Mouse (Mus musculus) lung, embryonic 14.5 days (tissue): ENCODE results near the gene Nmt1. TPM values are rescaled to one million over a fixed set of nuclear protein-coding genes. Genes with fewer than 3 reads are reported as not detected.

Source experiments
- ATAC-seq: fragments of 200-750 bp; cut with Nextera tagmentation; 2 replicates; pipeline ENCODE4 v1.8.0; 2017; ENCODE audit warnings: mild to moderate bottlenecking, moderate TSS enrichment, moderate library complexity; ENCODE audit not compliant: insufficient read depth
- DNase-seq: peaks from one replicate; pipeline ENCODE4 v3.0.0-alpha.2; 2015
- H3K27ac ChIP-seq: fragments of 300-500 bp; sonication (generic); 2 replicates; pipeline ENCODE4 v1.5.1; 2014; ENCODE audit warnings: low read depth, mild to moderate bottlenecking, moderate library complexity
- H3K27me3 ChIP-seq: fragments of 300-500 bp; sonication (generic); 2 replicates; pipeline ENCODE4 v1.6.1; 2014; ENCODE audit warnings: low read length, control low read depth; ENCODE audit not compliant: insufficient read depth
- H3K36me3 ChIP-seq: fragments of 300-500 bp; sonication (generic); 2 replicates; pipeline ENCODE4 v1.6.1; 2014; ENCODE audit warnings: control low read depth; ENCODE audit not compliant: insufficient read depth
- H3K4me1 ChIP-seq: fragments of 300-500 bp; sonication (generic); 2 replicates; pipeline ENCODE4 v1.6.1; 2014; ENCODE audit warnings: antibody characterized with exemption, control low read depth; ENCODE audit not compliant: insufficient read depth
- H3K4me2 ChIP-seq: fragments of 300-500 bp; sonication (generic); 2 replicates; pipeline ENCODE4 v1.6.1; 2014; ENCODE audit warnings: mild to moderate bottlenecking
- H3K4me3 ChIP-seq: fragments of 300-500 bp; sonication (generic); 2 replicates; pipeline ENCODE4 v1.5.1; 2014; ENCODE audit warnings: low read depth, low read length
- H3K9ac ChIP-seq: fragments of 300-500 bp; sonication (generic); 2 replicates; pipeline ENCODE4 v1.6.1; 2014
- H3K9me3 ChIP-seq: fragments of 300-500 bp; sonication (generic); 2 replicates; pipeline ENCODE4 v1.6.1; 2016; ENCODE audit warnings: low read depth, low read length, control low read depth
- CTCF ChIP-seq: IDR thresholded peaks from 2 replicates; pipeline ENCODE4 v1.5.1; 2016; ENCODE audit warnings: antibody characterized with exemption, low read depth
- WGBS: fragments of 180-500 bp; shearing (Covaris S2); extraction: QIAGEN DNeasy Blood & Tissue Kit; methylation state at CpG from one replicate; pipeline ENCODE4 v1.1.7; 2014; 5-methylcytosine and 5-hydroxymethylcytosine counted together
- polyA plus RNA-seq: library from polyadenylated mRNA; unstranded; fragments of >200 nt; fragmentation: Nextera tagmentation; extraction: Ambion mirVana; gene quantifications from 2 replicates; pipeline ENCODE4 v1.2.1, GENCODE M21; 2014

The Nmt1 gene
- polyA plus RNA-seq, 1 experiment from 2014 or later = 64.4 TPM

DNA sequence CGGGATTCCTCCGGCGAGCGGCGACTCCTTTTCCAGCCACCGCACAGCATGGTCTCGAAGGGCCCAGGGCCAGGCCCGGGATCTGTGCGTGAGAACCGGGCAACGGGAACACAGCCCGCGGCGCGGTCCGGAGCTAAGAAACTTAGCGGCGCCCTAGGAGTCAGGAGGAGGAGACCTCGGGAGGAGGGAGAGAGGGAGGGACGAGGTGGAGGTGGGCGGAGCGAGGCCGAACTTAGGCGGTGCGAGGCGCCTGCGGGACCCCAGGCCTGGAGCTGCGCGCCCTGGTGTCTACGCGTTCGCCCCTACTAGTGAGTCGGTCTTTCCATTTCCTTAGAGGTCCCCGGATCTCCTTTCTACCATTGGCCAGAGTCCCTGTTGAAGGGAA is 73.5 kb downstream of the Nmt1 start, which contains the start of the genes Plcd3 and Acbd4:
Gene Plcd3, minus strand, starts transcription at position 178 of the 385 bp plus-strand sequence.
Gene Acbd4, plus strand, starts transcription at position 202 of the 385 bp plus-strand sequence.
- no peaks in the 10 kb centered on the region for H3K36me3 ChIP-seq
- DNase-seq (peak; percentile 86), ATAC-seq (peak; percentile 36; the same call in 1 of the 2 replicates)
- H3K4me3 ChIP-seq = peak within 1 kb of the TSS; percentile 52
- TF ChIP-seq CTCF = no peak
- peaks cover 13% of the 10 kb centered on the region for H3K27me3 ChIP-seq
- peaks cover 19% of the 10 kb centered on the region for H3K4me1 ChIP-seq
- H3K4me2 ChIP-seq = peak within 1 kb of the TSS; percentile 75
- peak within 1 kb of the TSS; percentile 56 for H3K9ac ChIP-seq
- H3K27ac ChIP-seq = no peak within 1 kb of the TSS
- 1% methylated on average over 34 of the region's 34 CpGs for WGBS
- no peaks in the 10 kb centered on the region for H3K9me3 ChIP-seq

DNA sequence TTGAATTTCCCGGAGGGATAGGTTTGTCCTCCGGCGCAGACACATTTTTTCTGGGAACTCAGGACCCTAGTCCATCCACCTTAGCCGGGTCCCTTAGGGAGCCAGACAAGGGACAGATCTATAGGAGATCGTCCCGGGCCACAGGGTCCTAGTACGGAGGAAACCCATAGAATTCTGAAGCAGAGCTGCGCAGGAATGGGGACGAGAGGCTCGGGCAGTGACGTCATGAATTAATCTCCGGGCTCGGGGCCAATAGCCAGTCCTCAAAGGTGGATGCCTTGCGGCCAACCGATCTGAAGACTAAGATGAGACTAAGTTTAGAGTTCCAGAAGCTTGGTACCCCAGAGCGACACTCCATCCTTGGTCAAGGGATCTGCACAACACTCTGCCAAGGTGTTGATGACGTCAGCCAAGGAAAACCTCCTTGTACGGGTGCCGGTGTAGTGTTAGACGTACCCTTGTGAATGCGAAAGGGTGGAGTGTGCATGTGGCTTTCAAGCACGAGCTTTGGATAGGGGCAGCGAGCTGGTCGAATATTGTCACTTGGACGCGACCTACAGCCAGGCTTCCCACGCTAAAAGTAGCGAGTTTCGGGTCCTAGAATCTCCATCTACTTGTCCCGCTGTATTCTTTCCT is 74.0 kb downstream of the Nmt1 start:
- Histone ChIP-seq H3K27ac (no peak overlapping the region), H3K36me3 (no peaks in the 10 kb centered on the region), H3K4me2 (peak overlapping the region; percentile 75), H3K9ac (peak overlapping the region; percentile 56), H3K4me3 (peak overlapping the region; percentile 52), H3K4me1 (peaks cover 18% of the 10 kb centered on the region), H3K9me3 (no peaks in the 10 kb centered on the region), H3K27me3 (peaks cover 13% of the 10 kb centered on the region)
- 0 out of 2 replicates have a peak, but pooled peaks have one; percentile 13 for ATAC-seq
- peak; percentile 69 for DNase-seq
- no peak for TF ChIP-seq CTCF
- WGBS = 3% methylated on average over 30 of the region's 30 CpGs

DNA sequence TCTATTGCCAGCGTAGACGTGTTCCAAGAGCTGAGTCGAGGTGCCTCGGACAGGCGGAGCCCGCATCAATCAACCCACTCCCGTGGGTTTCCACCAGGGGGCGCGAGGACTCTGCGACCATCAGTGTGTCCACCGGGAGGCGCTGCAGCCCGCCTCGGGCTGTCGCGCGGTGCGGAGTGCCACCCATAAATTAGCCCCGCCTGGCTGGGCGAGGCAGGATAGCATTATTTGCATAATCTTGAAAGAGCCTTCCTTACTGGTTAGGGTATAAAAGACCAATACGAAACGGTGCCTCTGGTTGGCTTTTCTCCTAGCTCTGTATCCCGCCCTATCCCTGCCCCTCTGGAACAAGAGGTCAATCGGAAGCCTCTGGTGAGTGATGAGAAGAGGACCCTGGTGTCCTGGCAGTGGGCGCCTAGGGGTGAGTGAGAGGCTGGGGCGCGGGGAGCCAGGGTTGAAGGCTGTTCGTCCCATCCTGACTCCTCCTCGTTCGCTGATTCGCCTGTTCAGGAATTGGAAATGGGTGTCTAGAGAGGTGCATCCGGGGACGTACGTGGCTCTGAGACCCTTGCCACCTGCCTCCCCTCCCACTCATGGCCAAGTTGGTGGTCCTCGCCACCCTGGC is 74.8 kb downstream of the Nmt1 start:
- H3K27ac ChIP-seq = peak overlapping the region; percentile 30; the same call in 1 of the 2 replicates
- peaks cover 13% of the 10 kb centered on the region for H3K27me3 ChIP-seq
- TF ChIP-seq CTCF = peak; percentile 100
- H3K4me2 ChIP-seq = peak overlapping the region; percentile 75
- H3K4me1 ChIP-seq = peaks cover 12% of the 10 kb centered on the region; the same call in 1 of the 2 replicates
- ATAC-seq = peak; percentile 92
- no peaks in the 10 kb centered on the region for H3K36me3 ChIP-seq
- no peaks in the 10 kb centered on the region for H3K9me3 ChIP-seq
- H3K9ac ChIP-seq = peak overlapping the region; percentile 52
- DNase-seq = peak; percentile 98
- under 1% methylated on average over 35 of the region's 35 CpGs for WGBS
- peak overlapping the region; percentile 52 for H3K4me3 ChIP-seq

- no peak for ATAC-seq
- DNase-seq = no peak
- Histone ChIP-seq H3K4me2 (peak overlapping the region; percentile 75), H3K4me1 (peaks cover 12% of the 10 kb centered on the region; the same call in 1 of the 2 replicates), H3K4me3 (peak overlapping the region; percentile 52), H3K36me3 (no peaks in the 10 kb centered on the region), H3K9me3 (no peaks in the 10 kb centered on the region), H3K27me3 (peaks cover 13% of the 10 kb centered on the region), H3K9ac (peak overlapping the region; percentile 52), H3K27ac (no peak overlapping the region)
- WGBS = 48% methylated on average over 8 of the region's 8 CpGs
- no peak for TF ChIP-seq CTCF
These were observed 75.6 kb downstream of the Nmt1 start for GRCm38 (mm10) chr11:103103621-103104020.

- peaks cover 12% of the 10 kb centered on the region; the same call in 1 of the 2 replicates for H3K4me1 ChIP-seq
- no peaks in the 10 kb centered on the region for H3K36me3 ChIP-seq
- 69% methylated on average over 7 of the region's 7 CpGs for WGBS
These were observed 76.5 kb downstream of the Nmt1 start for GRCm38 (mm10) chr11:103104469-103104868.

DNA sequence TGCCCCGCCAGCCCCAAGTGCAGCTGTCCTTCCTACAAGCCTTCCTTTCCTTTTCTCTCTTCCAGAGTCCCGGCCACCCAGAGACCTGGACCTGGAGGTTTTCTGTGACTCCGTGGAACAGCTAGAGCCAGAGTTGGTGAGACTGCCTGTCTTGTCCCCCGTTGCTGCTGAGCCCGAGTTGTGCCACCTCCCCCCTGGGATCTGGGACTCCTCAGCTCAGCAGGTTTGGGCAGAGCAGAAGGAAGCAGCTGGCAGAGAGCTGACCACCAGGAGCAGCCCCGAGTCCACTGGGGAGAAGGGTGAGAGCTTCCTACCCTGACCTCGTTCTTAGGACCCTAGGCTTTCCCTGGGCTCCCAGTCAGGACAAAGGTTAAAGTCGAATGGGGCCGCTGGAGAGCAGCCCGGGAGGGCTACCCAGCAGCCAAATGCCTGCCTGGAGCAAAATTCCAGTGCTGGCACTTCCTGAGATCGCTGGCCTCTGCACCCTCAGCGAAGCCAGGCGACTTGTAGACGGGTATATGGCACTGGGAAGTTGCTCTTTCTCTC is 77.3 kb downstream of the Nmt1 start:
- WGBS = 53% methylated on average over 14 of the region's 14 CpGs
- no peak overlapping the region for H3K4me2 ChIP-seq
- ATAC-seq (no peak), DNase-seq (no peak)
- H3K9ac ChIP-seq = no peak overlapping the region
- H3K4me3 ChIP-seq = no peak overlapping the region
- TF ChIP-seq CTCF = no peak
- H3K27me3 ChIP-seq = peaks cover 9% of the 10 kb centered on the region
- no peak overlapping the region for H3K27ac ChIP-seq
- H3K9me3 ChIP-seq = no peaks in the 10 kb centered on the region
- no peaks in the 10 kb centered on the region for H3K36me3 ChIP-seq
- peaks cover 12% of the 10 kb centered on the region; the same call in 1 of the 2 replicates for H3K4me1 ChIP-seq

More at GRCm38 (mm10) chr11:103104469-103104868, 76.5 kb downstream of the Nmt1 start:
- no peak overlapping the region for H3K4me3 ChIP-seq
- H3K4me2 ChIP-seq = peak overlapping the region; percentile 75; the same call in 1 of the 2 replicates
- TF ChIP-seq CTCF = no peak
- no peak for DNase-seq
- H3K27ac ChIP-seq = no peak overlapping the region
- peaks cover 13% of the 10 kb centered on the region for H3K27me3 ChIP-seq
- no peak for ATAC-seq
- H3K9ac ChIP-seq = no peak overlapping the region
- no peaks in the 10 kb centered on the region for H3K9me3 ChIP-seq

- DNase-seq (no peak), ATAC-seq (no peak)
- H3K9me3 ChIP-seq = no peaks in the 10 kb centered on the region
- TF ChIP-seq CTCF = no peak
- no peak overlapping the region for H3K9ac ChIP-seq
- H3K4me1 ChIP-seq = peaks cover 12% of the 10 kb centered on the region; the same call in 1 of the 2 replicates
- H3K36me3 ChIP-seq = no peaks in the 10 kb centered on the region
- H3K4me2 ChIP-seq = no peak overlapping the region
- WGBS = 78% methylated on average over 6 of the region's 6 CpGs
- no peak overlapping the region for H3K27ac ChIP-seq
- H3K4me3 ChIP-seq = no peak overlapping the region
- H3K27me3 ChIP-seq = peaks cover 4% of the 10 kb centered on the region
These were observed 77.8 kb downstream of the Nmt1 start for GRCm38 (mm10) chr11:103105810-103106209.
